ENCODE assay signal across 10 mouse cellular contexts in genomic region chr4:47979579-47980313, GRCm38 (mm10).
A peak's percentile ranks its signal among the peaks of the same experiment; 100 is the strongest.
DNase-seq lines count a peak whose midpoint lies in the region; ATAC-seq and TF ChIP-seq lines count a peak whose summit lies in the region.
"Had no signal": no experiment of that assay in that cellular context is flagged by ENCODE, and none has a peak within 500 bp of the region (broad histone marks: within the 10 kb centered on the region; RNA-seq: fewer than 3 reads in every experiment).

No protein-coding gene starts in this region.

- DNase-seq in kidney, adult 9 months: peak; percentile 4
- no peak for DNase-seq in kidney, adult 11 months
- peak; percentile 68 for DNase-seq in NIH3T3 (ENCODE audit: low read depth)
- DNase-seq in cerebellum, adult 9-11 months: peak; percentile 97
- DNase-seq in heart, postnatal 0 days (ENCODE audit: low spot score): peak; percentile 69
- DNase-seq in urinary bladder, postnatal 10 days (ENCODE audit: low spot score): peak; percentile 23
- no peak for DNase-seq in layer of hippocampus, adult 2 months (ENCODE audit: low spot score in 2 of 2)

- H3K9ac ChIP-seq in heart, postnatal 0 days (replicated peaks; ENCODE audit: low read depth, low read length): no peak overlapping the region
- H3K9ac ChIP-seq: embryonic facial prominence, embryonic 15.5 days; neural tube, embryonic 12.5 days had no signal

- no peaks in the 10 kb centered on the region for H3K36me3 ChIP-seq in heart, postnatal 0 days (replicated peaks; ENCODE audit: control insufficient read depth, insufficient read depth, low read length)
- H3K36me3 ChIP-seq: embryonic facial prominence, embryonic 15.5 days; neural tube, embryonic 12.5 days had no signal

- 0 out of 2 replicates have a peak, but pooled peaks cover 8% of the 10 kb centered on the region for H3K4me1 ChIP-seq in heart, postnatal 0 days (ENCODE audit: control insufficient read depth, insufficient read depth)
- H3K4me1 ChIP-seq: embryonic facial prominence, embryonic 15.5 days; neural tube, embryonic 12.5 days had no signal

- TF ChIP-seq EP300 in heart, postnatal 0 days (IDR thresholded peaks at IDR 0.05; ENCODE audit: low read depth): no peak

- WGBS in heart, postnatal 0 days: 45% methylated on average over 13 of the region's 13 CpGs

- no peak overlapping the region for H3K4me3 ChIP-seq in heart, postnatal 0 days (ENCODE audit: low read depth, low read length)
- H3K4me3 ChIP-seq in layer of hippocampus, adult 2 months: no peak overlapping the region
- H3K4me3 ChIP-seq: embryonic facial prominence, embryonic 15.5 days; neural tube, embryonic 12.5 days had no signal

- no peaks in the 10 kb centered on the region for H3K27me3 ChIP-seq in heart, postnatal 0 days (ENCODE audit: control insufficient read depth, insufficient read depth, low read length)
- H3K27me3 ChIP-seq: embryonic facial prominence, embryonic 15.5 days; neural tube, embryonic 12.5 days had no signal

- ATAC-seq in heart, postnatal 0 days (ENCODE audit: insufficient read depth, low read depth): peak; percentile 63
- ATAC-seq in megakaryocyte, adult 5-6 weeks (ENCODE audit: poor library complexity, severe bottlenecking): no peak

- H3K27ac ChIP-seq in heart, postnatal 0 days (ENCODE audit: low read depth): no peak overlapping the region
- no peak overlapping the region for H3K27ac ChIP-seq in layer of hippocampus, adult 2 months
- H3K27ac ChIP-seq: embryonic facial prominence, embryonic 15.5 days; neural tube, embryonic 12.5 days had no signal

- no peak overlapping the region for H3K4me2 ChIP-seq in heart, postnatal 0 days (ENCODE audit: low read depth, low read length)
- H3K4me2 ChIP-seq: embryonic facial prominence, embryonic 15.5 days; neural tube, embryonic 12.5 days had no signal

- no peaks in the 10 kb centered on the region for H3K9me3 ChIP-seq in heart, postnatal 0 days (replicated peaks; ENCODE audit: control insufficient read depth, low read length)
- H3K9me3 ChIP-seq: embryonic facial prominence, embryonic 15.5 days; neural tube, embryonic 12.5 days had no signal

- no peak for TF ChIP-seq CTCF in heart, postnatal 0 days (IDR thresholded peaks at IDR 0.05; ENCODE audit: low read depth)
- TF ChIP-seq CTCF in layer of hippocampus, adult 2 months (conservative IDR thresholded peaks at IDR 0.05): no peak

Comparison
In these comparisons a context has a peak if more than half of its experiments do, and no peak if none do; other contexts are left out.
1. DNase-seq: peak in kidney, adult 9 months (single experiment), NIH3T3 (single experiment), cerebellum, adult 9-11 months (single experiment), heart, postnatal 0 days (single experiment) and urinary bladder, postnatal 10 days (single experiment); none in kidney, adult 11 months (single experiment) and layer of hippocampus, adult 2 months (0 of 2).